Mouse (Mus musculus) granulocyte monocyte progenitor cell, adult 5-6 weeks (primary cell): ENCODE results near the gene Hs3st2. TPM values are rescaled to one million over a fixed set of nuclear protein-coding genes. Genes with fewer than 3 reads are reported as not detected.

Experiments used
- ATAC-seq: replicated peaks from 2 replicates; pipeline ENCODE4 v1.8.0; 2016; ENCODE audit warnings: mild to moderate bottlenecking, moderate TSS enrichment, inconsistent platforms; ENCODE audit not compliant: poor library complexity, severe bottlenecking
- total RNA-seq, 2 experiments: library from RNA; stranded (forward) in 1 of 2; stranded (reverse) in 1 of 2; fragments of 200-712, 200-1000 nt in 1 of 2; fragments of >200 nt in 1 of 2; fragmentation: Nextera tagmentation in 1 of 2; gene quantifications; 2 replicates each; pipeline ENCODE4 v1.2.3; 2014 to 2017

The Hs3st2 gene
- total RNA-seq, 2 experiments from 2014 or later: not detected

DNA sequence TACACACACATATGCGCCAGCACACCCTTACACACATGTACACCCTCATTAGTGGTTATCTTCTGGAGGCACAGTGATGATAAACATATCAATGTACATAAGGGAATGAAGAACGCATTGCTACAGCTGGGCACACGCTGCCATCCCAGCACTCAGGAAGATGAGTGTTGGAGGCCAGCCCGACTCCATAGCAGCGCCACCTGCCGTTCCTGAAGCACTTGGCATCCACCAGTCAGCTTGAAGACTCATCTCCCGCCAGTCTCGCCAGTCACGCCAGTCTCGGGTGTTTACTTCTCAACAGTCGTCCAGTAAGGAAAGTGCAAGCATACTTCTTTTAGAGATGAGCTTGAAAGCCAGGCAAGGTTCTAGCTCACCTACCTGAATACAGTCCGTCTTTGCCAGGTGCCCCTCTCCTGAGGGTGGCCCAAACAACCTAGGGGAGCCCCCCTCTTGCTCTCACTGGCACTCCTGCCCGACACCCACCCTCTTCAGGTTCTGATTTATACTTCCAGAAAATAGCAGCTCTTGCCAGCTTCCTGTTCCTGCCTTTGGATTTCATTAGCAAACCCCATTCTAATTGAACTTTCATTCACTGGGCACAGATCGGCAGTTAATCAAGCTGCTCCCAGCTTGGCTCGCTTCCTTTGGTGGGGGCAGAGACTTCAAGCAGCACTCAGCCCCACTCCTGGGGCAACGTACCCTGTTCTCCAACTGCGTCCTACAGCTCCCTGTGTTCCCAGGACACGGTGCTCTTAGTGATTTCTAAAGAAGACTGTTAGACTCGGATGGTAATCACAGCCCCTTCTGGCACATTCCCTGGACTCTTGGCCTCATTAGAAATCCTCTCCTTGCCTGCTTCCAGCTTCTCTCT is 148.0 kb downstream of the Hs3st2 start:
- peak; percentile 88 for ATAC-seq

GRCm38 (mm10) chr7:121542458-121542857 is 150.8 kb downstream of the Hs3st2 start:
- no peak for ATAC-seq

DNA sequence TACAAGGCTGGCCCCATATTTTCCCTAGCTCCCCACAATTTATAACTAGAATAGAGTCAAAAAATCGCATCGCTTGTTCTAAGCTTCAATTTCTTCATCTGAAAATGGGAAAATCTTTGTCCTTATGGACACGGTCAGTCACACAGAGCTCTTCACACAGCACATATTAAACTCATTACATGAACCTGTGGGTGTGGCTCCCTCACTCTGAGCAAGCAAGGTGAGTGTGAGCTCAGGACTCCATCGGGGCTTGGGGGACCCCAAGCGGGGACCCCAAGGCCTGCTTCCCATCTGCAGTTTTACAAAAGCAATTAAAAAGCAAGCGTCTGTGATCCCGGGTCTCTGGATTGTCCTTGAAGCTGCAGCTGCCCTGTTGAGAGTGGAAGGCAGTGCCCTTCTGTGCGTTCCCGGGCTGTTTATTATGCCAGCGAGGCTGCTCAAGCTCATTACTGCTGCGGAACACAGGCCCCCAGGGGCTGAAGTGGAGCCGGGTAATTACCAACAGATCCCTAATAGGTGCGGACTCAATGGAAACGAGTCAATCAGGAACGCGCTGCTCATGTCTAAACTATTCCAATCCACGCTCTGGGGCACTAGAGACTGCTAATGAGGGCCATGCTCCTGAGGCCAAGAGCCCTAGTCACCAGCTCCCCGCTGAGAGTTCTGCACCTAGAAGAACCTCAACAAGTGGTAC is 157.8 kb downstream of the Hs3st2 start:
- no peak for ATAC-seq
